Mouse (Mus musculus) erythroblast, embryonic 14.5 days (primary cell): ENCODE measurements around the gene Dph2.

Experiments
- GATA1 ChIP-seq: IDR thresholded peaks from 2 replicates; pipeline ENCODE4 v1.6.1; 2012; ENCODE audit warnings: low read length, inconsistent platforms, mixed read lengths
- TAL1 ChIP-seq: IDR thresholded peaks from 3 replicates; pipeline ENCODE4 v1.6.1; 2012; ENCODE audit warnings: low read length, inconsistent platforms, mixed read lengths

GRCm38 (mm10) chr4:117917402-117917801, 25.6 kb upstream of the Dph2 start:
- TF ChIP-seq TAL1, result no peak
- no peak for TF ChIP-seq GATA1
